Mouse (Mus musculus) MEL (cell line): Measurements from ENCODE around the gene Ticam1.

Experiments
- CTCF ChIP-seq, 3 experiments: IDR thresholded peaks in 2 of 3; conservative IDR thresholded peaks in 1 of 3; 2 replicates each; pipeline ENCODE4 v1.5.1; 2011 to 2012; ENCODE audit warnings: low read length in 3 of 3, low read depth in 2 of 3, mild to moderate bottlenecking in 2 of 3, improper control_type of control experiment in 1 of 3, inconsistent platforms in 1 of 3, mixed read lengths in 1 of 3, moderate library complexity in 1 of 3; ENCODE audit not compliant: control insufficient read depth in 1 of 3, insufficient read depth in 1 of 3, poor library complexity in 1 of 3, severe bottlenecking in 1 of 3
- EP300 ChIP-seq, 2 experiments: IDR thresholded peaks; 2 replicates each; pipeline ENCODE4 v1.6.1; 2011; ENCODE audit warnings: improper control_type of control experiment in 2 of 2, low read length in 2 of 2, low read depth in 1 of 2, mild to moderate bottlenecking in 1 of 2
- ETS1 ChIP-seq: IDR thresholded peaks from 2 replicates; pipeline ENCODE4 v1.6.1; 2012; ENCODE audit warnings: low read depth, mild to moderate bottlenecking, inconsistent platforms, low read length, improper control_type of control experiment, moderate library complexity
- MXI1 ChIP-seq: IDR thresholded peaks from 2 replicates; pipeline ENCODE4 v1.6.1; 2011; ENCODE audit warnings: mild to moderate bottlenecking, low read depth, low read length, improper control_type of control experiment
- MYB ChIP-seq: IDR thresholded peaks from 2 replicates; pipeline ENCODE4 v1.6.1; 2011; ENCODE audit warnings: mild to moderate bottlenecking, low read depth, low read length, improper control_type of control experiment
- MYC ChIP-seq: IDR thresholded peaks from 2 replicates; pipeline ENCODE4 v1.6.1; 2011; ENCODE audit warnings: low read depth, mild to moderate bottlenecking, low read length, improper control_type of control experiment, moderate library complexity
- NELFE ChIP-seq: IDR thresholded peaks from 2 replicates; pipeline ENCODE4 v1.6.1; 2011; ENCODE audit warnings: low read depth, low read length, improper control_type of control experiment
- POLR2A ChIP-seq, 2 experiments: IDR thresholded peaks; 2 replicates each; pipeline ENCODE4 v1.6.1; 2011 to 2012; ENCODE audit warnings: low read length in 2 of 2, mild to moderate bottlenecking in 2 of 2, control low read depth in 1 of 2, improper control_type of control experiment in 1 of 2, low read depth in 1 of 2, moderate library complexity in 1 of 2; ENCODE audit not compliant: control insufficient read depth in 1 of 2, insufficient read depth in 1 of 2, poor library complexity in 1 of 2
- POLR2AphosphoS5 ChIP-seq: IDR thresholded peaks from 2 replicates; pipeline ENCODE4 v1.6.1; 2012; ENCODE audit warnings: low read depth, borderline replicate concordance, mild to moderate bottlenecking, inconsistent platforms, low read length, moderate library complexity, mixed read lengths
- RAD21 ChIP-seq: IDR thresholded peaks from 2 replicates; pipeline ENCODE4 v1.6.1; 2011; ENCODE audit warnings: mild to moderate bottlenecking, low read depth, low read length, improper control_type of control experiment
- SMC3 ChIP-seq: IDR thresholded peaks from 2 replicates; pipeline ENCODE4 v1.6.1; 2011; ENCODE audit warnings: low read depth, low read length, improper control_type of control experiment
- TBP ChIP-seq: IDR thresholded peaks from 2 replicates; pipeline ENCODE4 v1.8.0; 2011; ENCODE audit warnings: low read depth, low read length, improper control_type of control experiment
- TCF12 ChIP-seq: IDR thresholded peaks from 2 replicates; pipeline ENCODE4 v1.6.1; 2014; ENCODE audit warnings: low read depth, mild to moderate bottlenecking, inconsistent platforms, low read length, improper control_type of control experiment, moderate library complexity
- USF2 ChIP-seq, 2 experiments: IDR thresholded peaks; 2 replicates each; pipeline ENCODE4 v1.6.1; 2011 to 2012; ENCODE audit warnings: improper control_type of control experiment in 2 of 2, low read length in 2 of 2, borderline replicate concordance in 1 of 2, inconsistent platforms in 1 of 2, low read depth in 1 of 2, mild to moderate bottlenecking in 1 of 2; ENCODE audit not compliant: insufficient read depth in 1 of 2

- no peak for TF ChIP-seq TCF12
- TF ChIP-seq USF2 (IDR thresholded peaks at IDR 0.05; ENCODE audit: borderline replicate concordance in 1 of 2, insufficient read depth in 1 of 2, low read depth in 1 of 2, low read length in 2 of 2), result no peak
- no peak for TF ChIP-seq POLR2A (IDR thresholded peaks at IDR 0.05; ENCODE audit: control insufficient read depth in 1 of 2, insufficient read depth in 1 of 2, low read depth in 1 of 2, low read length in 2 of 2, poor library complexity in 1 of 2)
- no peak for TF ChIP-seq CTCF (IDR thresholded peaks at IDR 0.05 in 2 of 3, conservative IDR thresholded peaks at IDR 0.05 in 1 of 3; ENCODE audit: control insufficient read depth in 1 of 3, insufficient read depth in 1 of 3, low read depth in 2 of 3, low read length in 3 of 3, poor library complexity in 1 of 3, severe bottlenecking in 1 of 3)
- no peak for TF ChIP-seq POLR2AphosphoS5
- TF ChIP-seq ETS1, result no peak
- no peak for TF ChIP-seq RAD21
- no peak for TF ChIP-seq TBP
- TF ChIP-seq MXI1, result no peak
- TF ChIP-seq MYC, result no peak
- TF ChIP-seq EP300 (IDR thresholded peaks at IDR 0.05; ENCODE audit: low read depth in 1 of 2, low read length in 2 of 2), result no peak
- TF ChIP-seq MYB, result no peak
- TF ChIP-seq SMC3, result no peak
- no peak for TF ChIP-seq NELFE
Observed at GRCm38 (mm10) chr17:56229943-56230342, 46.6 kb downstream of the Ticam1 start.
